9 mouse cellular contexts compared by ENCODE assay signal in genomic region chr15:102244306-102245191, GRCm38 (mm10). TPM values are rescaled to one million over a fixed set of nuclear protein-coding genes. Genes with fewer than 3 reads are reported as not detected.
A peak's percentile ranks its signal among the peaks of the same experiment; 100 is the strongest.
DNase-seq lines count a peak whose midpoint lies in the region; ATAC-seq and TF ChIP-seq lines count a peak whose summit lies in the region.
"Had no signal": no experiment of that assay in that cellular context is flagged by ENCODE, and none has a peak within 500 bp of the region (broad histone marks: within the 10 kb centered on the region; RNA-seq: fewer than 3 reads in every experiment).

No protein-coding gene starts in this region.

- H3K27me3 ChIP-seq in lung, embryonic 14.5 days (ENCODE audit: insufficient read depth, low read length), result no peaks in the 10 kb centered on the region
- H3K27me3 ChIP-seq in limb, embryonic 14.5 days (ENCODE audit: control insufficient read depth, insufficient read depth, low read length), result no peaks in the 10 kb centered on the region

- ATAC-seq in lung, embryonic 14.5 days (ENCODE audit: insufficient read depth), result no peak
- no peak for ATAC-seq in limb, embryonic 14.5 days (ENCODE audit: low FRiP score, low read depth)

- peak overlapping the region; percentile 81 for H3K4me2 ChIP-seq in lung, embryonic 14.5 days
- peak overlapping the region; percentile 94 for H3K4me2 ChIP-seq in limb, embryonic 14.5 days (replicated peaks; ENCODE audit: low read depth, low read length, severe bottlenecking)

- H3K27ac ChIP-seq in lung, embryonic 14.5 days (ENCODE audit: low read depth), result peak overlapping the region; percentile 99
- H3K27ac ChIP-seq in limb, embryonic 14.5 days (replicated peaks; ENCODE audit: low read depth, low read length), result peak overlapping the region; percentile 95
- H3K27ac ChIP-seq in olfactory bulb, adult 2 months (ENCODE audit: insufficient read depth, low read depth, low read length), result peak overlapping the region; percentile 17; the same call in 1 of the 2 replicates

- peak overlapping the region; percentile 51 for H3K4me3 ChIP-seq in lung, embryonic 14.5 days (ENCODE audit: low read depth, low read length)
- peak overlapping the region; percentile 60 for H3K4me3 ChIP-seq in limb, embryonic 14.5 days (replicated peaks; ENCODE audit: low read length)
- peak overlapping the region; percentile 73 for H3K4me3 ChIP-seq in olfactory bulb, adult 2 months (ENCODE audit: insufficient read depth, low read depth, low read length)

- no peak for TF ChIP-seq POLR2A in limb, embryonic 14.5 days (IDR thresholded peaks at IDR 0.05; ENCODE audit: borderline replicate concordance, extremely low read depth, insufficient read depth, insufficient read length)
- no peak for TF ChIP-seq POLR2A in olfactory bulb, adult 2 months (IDR thresholded peaks at IDR 0.05; ENCODE audit: insufficient read depth, low read depth, low read length)

- H3K36me3 ChIP-seq in lung, embryonic 14.5 days (ENCODE audit: insufficient read depth), result peaks cover 30% of the 10 kb centered on the region; the same call in 1 of the 2 replicates
- H3K36me3 ChIP-seq in limb, embryonic 14.5 days (ENCODE audit: control insufficient read depth, insufficient read depth, low read length), result peaks cover 36% of the 10 kb centered on the region

- H3K4me1 ChIP-seq in lung, embryonic 14.5 days (ENCODE audit: insufficient read depth), result peaks cover 32% of the 10 kb centered on the region
- H3K4me1 ChIP-seq in limb, embryonic 14.5 days (ENCODE audit: control insufficient read depth, insufficient read depth, low read length), result peaks cover 49% of the 10 kb centered on the region
- H3K4me1 ChIP-seq in olfactory bulb, adult 2 months (ENCODE audit: control insufficient read depth, insufficient read depth, low read length), result peaks cover 40% of the 10 kb centered on the region

- H3K9me3 ChIP-seq in lung, embryonic 14.5 days (ENCODE audit: low read depth, low read length), result no peaks in the 10 kb centered on the region
- no peaks in the 10 kb centered on the region for H3K9me3 ChIP-seq in limb, embryonic 14.5 days (ENCODE audit: control insufficient read depth, low read length)

- H3K9ac ChIP-seq in lung, embryonic 14.5 days, result peak overlapping the region; percentile 62
- H3K9ac ChIP-seq in limb, embryonic 14.5 days (ENCODE audit: low read depth, low read length, severe bottlenecking), result peak overlapping the region; percentile 75

- TF ChIP-seq CTCF in lung, embryonic 14.5 days (IDR thresholded peaks at IDR 0.05; ENCODE audit: low read depth), result no peak
- TF ChIP-seq CTCF in olfactory bulb, adult 2 months (IDR thresholded peaks at IDR 0.05; ENCODE audit: insufficient read depth, low read depth, low read length), result no peak

- peak; percentile 41 for DNase-seq in lung, embryonic 14.5 days
- no peak for DNase-seq in lung, postnatal 25 days (ENCODE audit: low spot score)
- DNase-seq in gastrocnemius, postnatal 10 days, result peak; percentile 55
- peak; percentile 57 for DNase-seq in limb, embryonic 14.5 days (ENCODE audit: low spot score)
- DNase-seq in adrenal gland, adult 18-20 months (ENCODE audit: low spot score in 2 of 2), result no peak
- no peak for DNase-seq in thymus, postnatal 14 days
- no peak for DNase-seq in left cerebral cortex, adult 8-10 months (ENCODE audit: low spot score in 2 of 2)

- 8% methylated on average over 19 of the region's 19 CpGs for WGBS in lung, embryonic 14.5 days
- 2% methylated on average over 18 of the region's 19 CpGs for WGBS in limb, embryonic 14.5 days
- 13% methylated on average over 19 of the region's 19 CpGs for WGBS in olfactory bulb, adult 2 months

RNA-seq across cellular contexts. Expression of gene Rarg, which starts 12.8 kb away (rescaled TPM):
- 38.5 and 38.7 TPM in 2 replicates for polyA plus RNA-seq in lung, embryonic 14.5 days (2014; fragmentation: Nextera tagmentation; extraction: Ambion mirVana)
- 10 to 100 TPM; 12.4 to 22.2 TPM for total RNA-seq in gastrocnemius, postnatal 10 days (2021)
- 135 and 175 TPM in 2 replicates for polyA plus RNA-seq in limb, embryonic 14.5 days (2012; rRNA removed)
- 115 and 140 TPM in 2 replicates for polyA plus RNA-seq in limb, embryonic 14.5 days (2014; fragmentation: Nextera tagmentation; extraction: Ambion mirVana)
- not detected in 2 replicates for polyA plus RNA-seq in olfactory bulb, adult 2 months (2012; ENCODE audit: insufficient read depth, insufficient read length, low replicate concordance, missing spikeins)
- total RNA-seq in adrenal gland, adult 18-20 months (2021), result 10 to 100 TPM; 21.7 to 27.2 TPM
- total RNA-seq in left cerebral cortex, adult 8-10 months (2022), result 10 to 100 TPM; 13.5 to 16.8 (median 16.3) TPM

RNA-seq across cellular contexts. Expression of gene Itgb7, which starts 12.8 kb away (rescaled TPM):
- polyA plus RNA-seq in lung, embryonic 14.5 days (2014; fragmentation: Nextera tagmentation; extraction: Ambion mirVana), result 1.4 and 2.6 TPM in 2 replicates
- 1 to 10 TPM in 1 of 2 experiments, under 1 TPM in 1; 0.59 to 1.3 TPM for total RNA-seq in gastrocnemius, postnatal 10 days (2021)
- 2.7 and 3.0 TPM in 2 replicates for polyA plus RNA-seq in limb, embryonic 14.5 days (2012; rRNA removed)
- 4.2 and 6.5 TPM in 2 replicates for polyA plus RNA-seq in limb, embryonic 14.5 days (2014; fragmentation: Nextera tagmentation; extraction: Ambion mirVana)
- polyA plus RNA-seq in olfactory bulb, adult 2 months (2012; ENCODE audit: insufficient read depth, insufficient read length, low replicate concordance, missing spikeins), result not detected in 2 replicates
- 1 to 10 TPM; 4.1 to 7.4 TPM for total RNA-seq in adrenal gland, adult 18-20 months (2021)
- 1 to 10 TPM in 2 of 4 experiments, under 1 TPM in 2; 0.23 to 2.9 (median 1.7) TPM for total RNA-seq in left cerebral cortex, adult 8-10 months (2022)

RNA-seq across cellular contexts. Expression of gene Gm9918, which starts 25.8 kb away (rescaled TPM):
- 0.38 and 0.82 TPM in 2 replicates for polyA plus RNA-seq in lung, embryonic 14.5 days (2014; fragmentation: Nextera tagmentation; extraction: Ambion mirVana)
- total RNA-seq in gastrocnemius, postnatal 10 days (2021), result not detected
- 3.1 and 3.8 TPM in 2 replicates for polyA plus RNA-seq in limb, embryonic 14.5 days (2012; rRNA removed)
- polyA plus RNA-seq in limb, embryonic 14.5 days (2014; fragmentation: Nextera tagmentation; extraction: Ambion mirVana), result 0.93 and 1.0 TPM in 2 replicates
- polyA plus RNA-seq in olfactory bulb, adult 2 months (2012; ENCODE audit: insufficient read depth, insufficient read length, low replicate concordance, missing spikeins), result not detected in 2 replicates
- total RNA-seq in adrenal gland, adult 18-20 months (2021), result under 1 TPM in 1 of 2 experiments, not detected in 1; 0.13 TPM
- not detected for total RNA-seq in left cerebral cortex, adult 8-10 months (2022)
- total RNA-seq: adrenal gland, postnatal 36 days had no signal

RNA-seq across cellular contexts. Expression of gene Mfsd5, which starts 34.7 kb away (rescaled TPM):
- polyA plus RNA-seq in lung, embryonic 14.5 days (2014; fragmentation: Nextera tagmentation; extraction: Ambion mirVana), result 63.1 and 64.0 TPM in 2 replicates
- 10 to 100 TPM; 16.1 to 17.6 TPM for total RNA-seq in gastrocnemius, postnatal 10 days (2021)
- polyA plus RNA-seq in limb, embryonic 14.5 days (2012; rRNA removed), result 55.6 and 76.8 TPM in 2 replicates
- 77.7 and 82.1 TPM in 2 replicates for polyA plus RNA-seq in limb, embryonic 14.5 days (2014; fragmentation: Nextera tagmentation; extraction: Ambion mirVana)
- polyA plus RNA-seq in olfactory bulb, adult 2 months (2012; ENCODE audit: insufficient read depth, insufficient read length, low replicate concordance, missing spikeins), result not detected in 2 replicates
- total RNA-seq in adrenal gland, adult 18-20 months (2021), result 10 to 100 TPM; 32.6 to 35.2 TPM
- 10 to 100 TPM; 38.3 to 48.5 (median 42.1) TPM for total RNA-seq in left cerebral cortex, adult 8-10 months (2022)

RNA-seq across cellular contexts. Expression of gene Csad, which starts 40.0 kb away (rescaled TPM):
- polyA plus RNA-seq in lung, embryonic 14.5 days (2014; fragmentation: Nextera tagmentation; extraction: Ambion mirVana), result 59.1 and 68.1 TPM in 2 replicates
- total RNA-seq in gastrocnemius, postnatal 10 days (2021), result 10 to 100 TPM; 23.9 to 25.5 TPM
- polyA plus RNA-seq in limb, embryonic 14.5 days (2012; rRNA removed), result 112 and 130 TPM in 2 replicates
- polyA plus RNA-seq in limb, embryonic 14.5 days (2014; fragmentation: Nextera tagmentation; extraction: Ambion mirVana), result 66.1 and 75.3 TPM in 2 replicates
- polyA plus RNA-seq in olfactory bulb, adult 2 months (2012; ENCODE audit: insufficient read depth, insufficient read length, low replicate concordance, missing spikeins), result not detected in 2 replicates
- 100 to 1,000 TPM in 1 of 2 experiments, 10 to 100 TPM in 1; 81.7 to 106 TPM for total RNA-seq in adrenal gland, adult 18-20 months (2021)
- 10 to 100 TPM; 24.6 to 38.7 (median 31.1) TPM for total RNA-seq in left cerebral cortex, adult 8-10 months (2022)

Comparison
In these comparisons a context has a peak if more than half of its experiments do, and no peak if none do; other contexts are left out.
1. DNase-seq: peak in lung, embryonic 14.5 days (single experiment), gastrocnemius, postnatal 10 days (single experiment) and limb, embryonic 14.5 days (single experiment); none in lung, postnatal 25 days (single experiment), adrenal gland, adult 18-20 months (0 of 2), thymus, postnatal 14 days (single experiment) and left cerebral cortex, adult 8-10 months (0 of 2).
2. H3K27ac ChIP-seq: peak in every context shown above with its lines; median percentile 99 in lung, embryonic 14.5 days; 95 in limb, embryonic 14.5 days; 17 in olfactory bulb, adult 2 months.
3. Peak in every context shown above with its lines, with median percentiles within 50 percentile points of each other: H3K4me3 ChIP-seq.